Mouse (Mus musculus): ENCODE results near the gene Lpcat3. TPM values are rescaled to one million over a fixed set of nuclear protein-coding genes. Genes with fewer than 3 reads are reported as not detected.
A peak's percentile ranks its signal among the peaks of the same experiment; 100 is the strongest.

Gene Lpcat3
- polyA plus RNA-seq, 1 experiment from 2014 or later: 209 TPM

DNA sequence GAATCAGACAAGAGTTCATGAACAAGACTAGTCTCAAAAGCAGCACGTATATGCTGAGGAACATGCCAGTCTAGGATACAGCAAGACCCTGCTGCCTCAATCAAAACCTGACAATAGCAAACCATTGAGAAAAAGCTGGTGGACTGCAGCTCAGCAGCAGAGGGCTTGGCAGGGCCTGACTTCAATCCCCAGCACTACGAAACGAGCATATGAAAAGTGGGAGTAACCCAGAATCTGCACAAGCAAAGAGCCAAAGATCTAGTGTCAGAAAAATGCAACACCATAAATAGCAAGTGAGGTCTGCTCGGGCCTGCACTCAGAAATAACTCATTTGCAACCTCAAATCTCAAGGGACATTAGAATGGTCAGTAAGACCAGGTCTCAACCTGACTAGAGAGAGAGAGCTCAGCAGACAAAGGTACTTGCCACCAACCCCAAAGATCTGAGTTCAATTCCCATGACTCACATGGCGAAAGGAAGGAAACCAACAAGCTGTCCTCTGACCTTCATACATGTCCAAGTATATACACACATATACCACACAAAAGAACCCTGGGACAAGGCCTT lies 43.3 kb downstream of the Lpcat3 start:
- Histone ChIP-seq H3K27ac (ENCODE audit: low read depth, low read length) (no peak overlapping the region; the same call in 1 of the 2 replicates), H3K9ac (ENCODE audit: low read depth, low read length) (no peak overlapping the region), H3K4me2 (replicated peaks; ENCODE audit: low read depth) (no peak overlapping the region), H3K27me3 (replicated peaks; ENCODE audit: control insufficient read depth, insufficient read depth, low read length) (no peaks in the 10 kb centered on the region), H3K4me1 (replicated peaks; ENCODE audit: control insufficient read depth, insufficient read depth, low read length) (peaks cover 4% of the 10 kb centered on the region; the same call in 1 of the 2 replicates), H3K9me3 (ENCODE audit: control insufficient read depth) (no peaks in the 10 kb centered on the region), H3K36me3 (ENCODE audit: control insufficient read depth, insufficient read depth) (peaks cover 54% of the 10 kb centered on the region), H3K4me3 (ENCODE audit: low read depth, low read length) (no peak overlapping the region)
- no peak for ATAC-seq
- 73% methylated on average over 5 of the region's 5 CpGs for WGBS
- TF ChIP-seq CTCF (IDR thresholded peaks at IDR 0.05; ENCODE audit: low read depth): no peak

DNA sequence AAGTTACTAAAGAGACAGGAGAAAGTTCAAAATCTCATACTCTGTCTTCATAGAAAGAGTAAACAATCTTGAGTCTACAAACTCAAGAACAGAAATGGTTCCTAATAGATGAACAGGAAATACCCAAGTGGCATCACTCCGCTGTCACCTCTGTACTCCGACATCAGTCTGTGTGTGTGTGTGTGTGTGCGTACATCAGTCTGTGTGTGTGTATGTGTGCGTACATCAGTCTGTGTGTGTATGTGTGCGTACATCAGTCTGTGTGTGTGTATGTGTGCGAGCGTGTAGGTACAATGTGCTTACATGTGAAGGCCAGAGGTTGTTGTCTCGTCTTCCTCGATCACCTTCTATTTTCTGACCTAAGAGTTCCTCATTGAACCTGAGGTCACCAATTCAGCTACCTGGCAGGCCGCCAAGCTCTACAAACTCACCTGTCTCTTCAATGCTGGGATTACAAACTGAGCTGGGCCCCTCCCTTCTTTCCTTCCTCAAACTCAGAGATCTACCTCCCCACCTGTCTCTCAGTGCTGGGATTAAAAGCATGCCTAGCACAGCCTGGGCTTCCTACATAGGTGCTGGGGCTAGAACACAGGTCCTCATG lies 45.6 kb downstream of the Lpcat3 start:
- H3K4me1 ChIP-seq (replicated peaks; ENCODE audit: control insufficient read depth, insufficient read depth, low read length): peaks cover 5% of the 10 kb centered on the region
- WGBS: 72% methylated on average over 10 of the region's 10 CpGs
- no peak overlapping the region for H3K4me3 ChIP-seq (ENCODE audit: low read depth, low read length)
- no peak overlapping the region for H3K9ac ChIP-seq (ENCODE audit: low read depth, low read length)
- no peaks in the 10 kb centered on the region for H3K27me3 ChIP-seq (replicated peaks; ENCODE audit: control insufficient read depth, insufficient read depth, low read length)
- no peak overlapping the region; the same call in 1 of the 2 replicates for H3K4me2 ChIP-seq (replicated peaks; ENCODE audit: low read depth)
- no peak for ATAC-seq
- H3K27ac ChIP-seq (ENCODE audit: low read depth, low read length): peak overlapping the region; percentile 28; the same call in 1 of the 2 replicates
- TF ChIP-seq CTCF (IDR thresholded peaks at IDR 0.05; ENCODE audit: low read depth): no peak
- no peaks in the 10 kb centered on the region for H3K9me3 ChIP-seq (ENCODE audit: control insufficient read depth)
- H3K36me3 ChIP-seq (ENCODE audit: control insufficient read depth, insufficient read depth): peaks cover 32% of the 10 kb centered on the region

DNA sequence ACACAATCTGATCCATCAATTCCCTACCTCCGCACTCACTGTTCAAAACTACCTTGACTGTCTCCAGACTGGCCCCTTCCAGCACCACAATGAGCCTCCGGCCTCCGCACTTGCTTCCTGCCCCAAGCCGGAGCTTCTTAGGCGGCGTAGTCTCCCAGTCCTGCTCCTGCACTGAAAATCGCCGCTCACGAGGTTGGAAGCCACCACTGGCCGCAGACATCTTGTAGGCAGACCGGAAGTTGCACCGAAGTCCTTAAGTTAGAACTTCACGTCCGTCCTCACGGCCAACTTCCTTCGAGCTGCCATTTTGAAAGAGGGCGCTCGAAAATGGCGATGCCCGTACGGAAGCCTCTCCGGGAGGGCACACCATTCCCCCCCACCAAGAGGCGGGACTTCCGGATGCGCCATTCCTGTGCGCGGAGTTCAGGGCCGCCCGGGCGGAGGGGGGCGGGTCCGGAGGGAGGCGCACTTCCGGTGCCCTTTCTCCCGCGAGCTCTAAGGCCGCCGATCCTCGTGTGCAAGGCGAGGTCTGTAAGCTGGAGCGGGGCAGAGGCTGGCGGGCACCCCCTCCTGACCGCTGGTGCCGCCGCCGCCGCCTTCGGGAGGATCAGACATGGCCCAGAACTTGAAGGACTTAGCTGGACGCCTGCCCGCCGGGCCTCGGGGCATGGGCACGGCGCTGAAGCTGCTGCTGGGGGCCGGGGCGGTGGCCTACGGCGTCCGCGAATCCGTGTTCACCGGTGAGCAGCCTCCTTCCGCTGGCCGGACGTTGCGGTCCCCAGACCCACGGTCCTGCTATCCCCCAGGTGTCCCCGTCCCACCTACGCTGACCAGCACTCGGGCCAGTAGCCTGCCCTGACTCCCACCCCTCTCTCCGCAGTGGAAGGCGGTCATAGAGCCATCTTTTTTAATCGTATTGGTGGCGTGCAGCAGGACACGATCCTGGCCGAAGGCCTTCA lies 49.3 kb downstream of the Lpcat3 start, which contains the start of the genes Emg1 and Phb2:
Gene Emg1 (minus strand): TSS at position 355 of the 959 bp plus-strand sequence.
Gene Phb2 (plus strand): TSS at position 513 of the 959 bp plus-strand sequence.
- peak; percentile 33 for TF ChIP-seq CTCF (IDR thresholded peaks at IDR 0.05; ENCODE audit: low read depth)
- Histone ChIP-seq H3K4me3 (ENCODE audit: low read depth, low read length) (peak within 1 kb of the TSS; percentile 85), H3K36me3 (ENCODE audit: control insufficient read depth, insufficient read depth) (peaks cover 35% of the 10 kb centered on the region), H3K9ac (ENCODE audit: low read depth, low read length) (peak within 1 kb of the TSS; percentile 83), H3K4me2 (replicated peaks; ENCODE audit: low read depth) (peak within 1 kb of the TSS; percentile 92), H3K9me3 (ENCODE audit: control insufficient read depth) (no peaks in the 10 kb centered on the region), H3K27ac (ENCODE audit: low read depth, low read length) (peak within 1 kb of the TSS; percentile 88), H3K27me3 (replicated peaks; ENCODE audit: control insufficient read depth, insufficient read depth, low read length) (no peaks in the 10 kb centered on the region), H3K4me1 (replicated peaks; ENCODE audit: control insufficient read depth, insufficient read depth, low read length) (peaks cover 7% of the 10 kb centered on the region)
- WGBS: under 1% methylated on average over 73 of the region's 76 CpGs
- ATAC-seq: peak; percentile 94

DNA sequence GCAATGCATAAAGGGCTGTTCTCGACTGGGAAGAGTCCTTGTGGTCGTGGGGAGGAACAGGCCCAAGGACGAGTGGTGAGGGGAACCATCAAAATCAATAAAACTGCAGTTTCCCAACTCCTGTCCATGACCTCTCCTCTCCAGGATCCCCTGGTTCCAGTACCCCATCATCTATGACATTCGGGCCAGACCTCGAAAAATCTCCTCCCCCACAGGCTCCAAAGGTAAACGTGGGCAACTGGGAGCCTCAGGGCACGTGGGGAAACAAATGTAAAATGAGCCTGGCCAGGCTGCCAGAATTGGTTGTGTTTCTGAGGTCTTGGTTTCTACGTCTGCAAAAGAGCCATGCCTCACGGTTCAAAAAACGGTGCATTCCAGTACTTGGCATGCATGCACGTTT lies 50.1 kb downstream of the Lpcat3 start:
- ATAC-seq: no peak
- WGBS: 3% methylated on average over 11 of the region's 11 CpGs
- Histone ChIP-seq H3K4me3 (ENCODE audit: low read depth, low read length) (peak overlapping the region; percentile 85), H3K4me2 (replicated peaks; ENCODE audit: low read depth) (peak overlapping the region; percentile 92), H3K36me3 (ENCODE audit: control insufficient read depth, insufficient read depth) (peaks cover 34% of the 10 kb centered on the region), H3K9me3 (ENCODE audit: control insufficient read depth) (no peaks in the 10 kb centered on the region), H3K4me1 (replicated peaks; ENCODE audit: control insufficient read depth, insufficient read depth, low read length) (peaks cover 7% of the 10 kb centered on the region), H3K27ac (ENCODE audit: low read depth, low read length) (peak overlapping the region; percentile 88), H3K27me3 (replicated peaks; ENCODE audit: control insufficient read depth, insufficient read depth, low read length) (no peaks in the 10 kb centered on the region), H3K9ac (ENCODE audit: low read depth, low read length) (peak overlapping the region; percentile 83)
- TF ChIP-seq CTCF (IDR thresholded peaks at IDR 0.05; ENCODE audit: low read depth): no peak

DNA sequence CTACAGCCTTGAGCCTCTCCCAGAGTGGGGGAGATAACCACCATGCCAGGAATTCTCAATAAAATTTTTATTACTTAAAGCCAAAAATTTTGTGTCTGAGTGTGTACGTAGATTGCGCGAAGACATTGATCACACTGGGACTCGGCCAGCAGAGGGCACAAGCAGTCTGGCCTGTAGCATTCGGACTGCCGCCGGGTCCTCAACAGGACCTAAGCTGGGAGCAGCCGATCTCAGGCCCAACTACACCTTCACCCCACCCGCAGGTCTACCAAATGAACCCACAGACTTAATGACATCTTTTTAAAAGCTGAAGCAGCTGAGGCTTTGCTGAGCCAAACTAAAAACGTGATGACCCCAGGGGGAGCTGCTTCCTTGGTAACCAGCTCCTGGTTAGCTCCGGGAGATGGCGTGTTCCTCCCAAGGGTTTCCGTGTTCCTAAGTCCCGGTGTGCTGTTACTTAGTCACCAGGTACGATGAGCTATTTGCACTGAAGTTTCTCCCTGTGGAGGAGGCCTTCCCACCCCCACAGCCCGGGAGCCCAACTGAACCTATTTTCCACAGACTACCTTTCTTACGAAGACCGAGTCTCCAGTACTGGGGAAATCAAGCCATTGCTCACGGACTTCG lies 54.1 kb downstream of the Lpcat3 start:
- Histone ChIP-seq H3K9me3 (ENCODE audit: control insufficient read depth) (no peaks in the 10 kb centered on the region), H3K36me3 (ENCODE audit: control insufficient read depth, insufficient read depth) (peaks cover 28% of the 10 kb centered on the region), H3K4me1 (replicated peaks; ENCODE audit: control insufficient read depth, insufficient read depth, low read length) (peaks cover 3% of the 10 kb centered on the region), H3K9ac (ENCODE audit: low read depth, low read length) (peak overlapping the region; percentile 78), H3K4me3 (ENCODE audit: low read depth, low read length) (peak overlapping the region; percentile 67), H3K4me2 (replicated peaks; ENCODE audit: low read depth) (peak overlapping the region; percentile 65), H3K27me3 (replicated peaks; ENCODE audit: control insufficient read depth, insufficient read depth, low read length) (no peaks in the 10 kb centered on the region), H3K27ac (ENCODE audit: low read depth, low read length) (peak overlapping the region; percentile 97)
- no peak for ATAC-seq
- peak; percentile 87 for TF ChIP-seq CTCF (IDR thresholded peaks at IDR 0.05; ENCODE audit: low read depth)
- 36% methylated on average over 20 of the region's 20 CpGs for WGBS
